Mouse (Mus musculus): ENCODE data around the gene Gm11555. TPM values are rescaled to one million over a fixed set of nuclear protein-coding genes. Genes with fewer than 3 reads are reported as not detected.
"Not testable (repeated sequence)": the region's sequence is repeated elsewhere in the genome, so short reads cannot be mapped to it uniquely, and the experiment has no call there.

Gm11555 gene
- polyA plus RNA-seq, 1 experiment from 2014 or later: not detected

DNA sequence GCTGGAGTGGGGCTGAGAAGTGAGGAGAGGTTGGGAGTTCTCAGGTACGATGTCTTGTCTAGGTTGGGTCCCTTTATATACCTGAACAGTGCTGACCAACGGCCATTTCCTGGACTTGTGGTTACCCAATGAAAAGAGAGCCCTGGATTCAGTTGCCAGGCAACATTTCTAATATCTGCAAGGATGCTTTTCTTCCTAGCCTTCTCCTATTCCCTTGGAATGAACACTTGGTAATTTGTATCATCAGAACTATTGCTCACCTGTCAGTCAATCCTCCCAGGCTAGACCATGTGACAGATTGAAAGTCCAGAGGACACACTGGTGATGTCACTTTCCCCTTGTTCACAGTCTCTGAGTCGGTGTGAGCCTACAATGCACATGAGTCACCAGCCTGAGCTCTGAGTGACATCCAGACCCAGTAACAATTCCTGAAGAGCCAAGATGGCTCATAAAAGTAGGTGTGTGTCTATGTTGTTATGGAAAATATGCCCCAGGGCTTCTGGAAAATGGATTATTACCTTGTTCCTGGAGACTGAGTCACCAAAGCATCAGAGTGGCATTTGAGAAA is 35.2 kb downstream of the Gm11555 start, which contains the start of gene Krtap2-4:
Gene Krtap2-4, minus strand, starts transcription at position 51 of the 568 bp plus-strand sequence.
- no peak within 1 kb of the TSS for H3K27ac ChIP-seq (ENCODE audit: low read length)
- ATAC-seq: peak; percentile 74

DNA sequence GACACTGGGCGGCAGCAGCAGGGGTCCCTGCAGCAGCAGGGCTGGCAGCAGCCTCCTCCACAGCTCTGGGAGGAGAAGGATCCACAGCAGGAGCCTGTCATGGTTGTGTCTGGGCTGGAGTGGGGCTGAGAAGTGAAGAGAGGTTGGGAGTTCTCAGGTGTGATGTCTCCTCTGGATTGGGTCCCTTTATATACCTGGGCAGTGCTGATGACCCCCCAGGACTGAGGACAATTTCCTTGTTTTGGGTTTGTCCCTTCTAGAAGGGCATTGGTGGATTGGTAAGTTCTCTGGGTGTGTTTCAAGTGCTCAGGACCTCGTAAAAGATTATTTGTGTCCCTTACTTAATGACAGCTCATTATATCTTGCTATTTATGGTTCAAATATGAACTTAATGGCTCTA is 39.9 kb downstream of the Gm11555 start, which contains the start of gene Gm11937:
Gene Gm11937, minus strand, starts transcription at position 101 of the 400 bp plus-strand sequence.
- H3K9me3 ChIP-seq (ENCODE audit: control insufficient read depth, low read length); H3K9ac ChIP-seq (ENCODE audit: low read depth, low read length); H3K36me3 ChIP-seq (ENCODE audit: control insufficient read depth, insufficient read depth, low read length); H3K4me1 ChIP-seq (ENCODE audit: control insufficient read depth, insufficient read depth, low read length); H3K27ac ChIP-seq (ENCODE audit: low read length); ATAC-seq; H3K27me3 ChIP-seq (replicated peaks; ENCODE audit: control insufficient read depth, insufficient read depth, low read length); H3K4me3 ChIP-seq (ENCODE audit: low read length); H3K4me2 ChIP-seq (ENCODE audit: low read depth, low read length): not testable (repeated sequence)
- 61% methylated on average over 1 of the region's 2 CpGs for WGBS

More for the DNA sequence above, 35.2 kb downstream of the Gm11555 start, which contains the start of gene Krtap2-4:
- no peaks in the 10 kb centered on the region for H3K4me1 ChIP-seq (ENCODE audit: control insufficient read depth, insufficient read depth, low read length)
- H3K27me3 ChIP-seq (replicated peaks; ENCODE audit: control insufficient read depth, insufficient read depth, low read length): no peaks in the 10 kb centered on the region
- no peak within 1 kb of the TSS for H3K4me2 ChIP-seq (ENCODE audit: low read depth, low read length)
- H3K36me3 ChIP-seq (ENCODE audit: control insufficient read depth, insufficient read depth, low read length): no peaks in the 10 kb centered on the region
- H3K9me3 ChIP-seq (ENCODE audit: control insufficient read depth, low read length): no peaks in the 10 kb centered on the region
- H3K4me3 ChIP-seq (ENCODE audit: low read length): no peak within 1 kb of the TSS
- H3K9ac ChIP-seq (ENCODE audit: low read depth, low read length): no peak within 1 kb of the TSS
- 65% methylated on average over 3 of the region's 3 CpGs for WGBS

DNA sequence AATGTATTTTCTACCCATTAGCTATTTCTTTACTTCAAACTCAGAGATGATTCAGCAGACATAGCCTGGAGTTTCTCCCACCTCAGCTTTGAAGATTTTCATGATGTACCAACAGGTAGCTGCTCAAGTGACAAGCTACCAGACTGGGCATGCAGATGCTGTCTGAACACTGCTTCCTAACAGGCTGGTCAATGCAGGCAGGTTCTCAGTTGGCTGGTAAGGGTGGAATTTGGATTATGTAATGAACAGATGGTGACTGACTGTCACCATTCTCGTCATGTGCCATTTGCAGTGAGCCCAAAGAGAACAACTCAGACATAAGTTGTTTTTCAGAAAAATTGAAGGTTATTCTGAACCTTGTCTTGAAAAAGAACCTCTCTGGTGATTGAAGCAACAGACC is 40.9 kb downstream of the Gm11555 start:
- H3K9ac ChIP-seq (ENCODE audit: low read depth, low read length): no peak overlapping the region
- H3K4me3 ChIP-seq (ENCODE audit: low read length): no peak overlapping the region
- no peak overlapping the region for H3K4me2 ChIP-seq (ENCODE audit: low read depth, low read length)
- H3K9me3 ChIP-seq (ENCODE audit: control insufficient read depth, low read length): no peaks in the 10 kb centered on the region
- H3K27ac ChIP-seq (ENCODE audit: low read length): no peak overlapping the region
- no peak for ATAC-seq
- 74% methylated on average over 1 of the region's 1 CpGs for WGBS
- no peaks in the 10 kb centered on the region for H3K27me3 ChIP-seq (replicated peaks; ENCODE audit: control insufficient read depth, insufficient read depth, low read length)
- no peaks in the 10 kb centered on the region for H3K4me1 ChIP-seq (ENCODE audit: control insufficient read depth, insufficient read depth, low read length)
- H3K36me3 ChIP-seq (ENCODE audit: control insufficient read depth, insufficient read depth, low read length): no peaks in the 10 kb centered on the region

DNA sequence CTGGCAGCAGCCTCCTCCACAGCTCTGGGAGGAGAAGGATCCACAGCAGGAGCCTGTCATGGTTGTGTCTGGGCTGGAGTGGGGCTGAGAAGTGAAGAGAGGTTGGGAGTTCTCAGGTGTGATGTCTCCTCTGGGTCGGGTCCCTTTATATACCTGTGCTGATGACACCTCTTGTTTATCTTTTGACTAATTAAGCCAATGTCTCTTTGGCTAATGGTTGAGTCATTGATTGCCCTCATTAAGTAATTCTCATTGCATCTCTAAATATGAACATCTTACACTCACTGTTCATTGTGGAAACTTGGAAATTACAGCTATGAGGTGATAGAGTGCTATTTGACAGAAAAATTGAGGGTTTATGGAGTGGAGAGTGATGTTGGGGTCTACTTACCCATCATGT is 46.8 kb downstream of the Gm11555 start, which contains the start of gene Gm11938:
Gene Gm11938, minus strand, starts transcription at position 101 of the 400 bp plus-strand sequence.
- H3K9me3 ChIP-seq (ENCODE audit: control insufficient read depth, low read length); H3K9ac ChIP-seq (ENCODE audit: low read depth, low read length); H3K27me3 ChIP-seq (replicated peaks; ENCODE audit: control insufficient read depth, insufficient read depth, low read length); ATAC-seq; H3K4me1 ChIP-seq (ENCODE audit: control insufficient read depth, insufficient read depth, low read length); H3K4me3 ChIP-seq (ENCODE audit: low read length); H3K36me3 ChIP-seq (ENCODE audit: control insufficient read depth, insufficient read depth, low read length); H3K4me2 ChIP-seq (ENCODE audit: low read depth, low read length); H3K27ac ChIP-seq (ENCODE audit: low read length): not testable (repeated sequence)
- 58% methylated on average over 1 of the region's 1 CpGs for WGBS

Other genes with a start within 250 kb of the Gm11555 start
- gene Krt12, start 228.0 kb downstream of the Gm11555 start, polyA plus RNA-seq (2015; fragmentation: Nextera tagmentation; extraction: Ambion mirVana): not detected in 2 replicates
- gene Krt20, start 212.1 kb downstream of the Gm11555 start, polyA plus RNA-seq (2015; fragmentation: Nextera tagmentation; extraction: Ambion mirVana): 101 and 110 TPM in 2 replicates
- 18.4 and 19.6 TPM in 2 replicates for gene Krt23, start 157.1 kb downstream of the Gm11555 start, polyA plus RNA-seq (2015; fragmentation: Nextera tagmentation; extraction: Ambion mirVana)
- not detected in 2 replicates for gene Krt39, start 128.9 kb downstream of the Gm11555 start, polyA plus RNA-seq (2015; fragmentation: Nextera tagmentation; extraction: Ambion mirVana)
- not detected in 2 replicates for gene Krt40, start 107.1 kb downstream of the Gm11555 start, polyA plus RNA-seq (2015; fragmentation: Nextera tagmentation; extraction: Ambion mirVana)
- not detected in 2 replicates for gene Krtap3-3, start 99.4 kb downstream of the Gm11555 start, polyA plus RNA-seq (2015; fragmentation: Nextera tagmentation; extraction: Ambion mirVana)
- gene Krtap3-2, start 93.4 kb downstream of the Gm11555 start, polyA plus RNA-seq (2015; fragmentation: Nextera tagmentation; extraction: Ambion mirVana): not detected in 2 replicates
- gene Gm11939, start 90.8 kb downstream of the Gm11555 start, polyA plus RNA-seq (2015; fragmentation: Nextera tagmentation; extraction: Ambion mirVana): not detected in 2 replicates
- gene Krtap3-1, start 83.6 kb downstream of the Gm11555 start, polyA plus RNA-seq (2015; fragmentation: Nextera tagmentation; extraction: Ambion mirVana): not detected in 2 replicates
- not detected in 2 replicates for gene Krtap1-5, start 69.2 kb downstream of the Gm11555 start, polyA plus RNA-seq (2015; fragmentation: Nextera tagmentation; extraction: Ambion mirVana)
- gene Krtap1-4, start 66.6 kb downstream of the Gm11555 start, polyA plus RNA-seq (2015; fragmentation: Nextera tagmentation; extraction: Ambion mirVana): not detected in 2 replicates
- not detected in 2 replicates for gene Krtap1-3, start 58.9 kb downstream of the Gm11555 start, polyA plus RNA-seq (2015; fragmentation: Nextera tagmentation; extraction: Ambion mirVana)
- gene Krtap9-3, start 52.1 kb downstream of the Gm11555 start, polyA plus RNA-seq (2015; fragmentation: Nextera tagmentation; extraction: Ambion mirVana): not detected in 2 replicates
- gene Gm11938, start 46.9 kb downstream of the Gm11555 start, polyA plus RNA-seq (2015; fragmentation: Nextera tagmentation; extraction: Ambion mirVana): not detected in 2 replicates
- not detected in 2 replicates for gene Gm11937, start 40.0 kb downstream of the Gm11555 start, polyA plus RNA-seq (2015; fragmentation: Nextera tagmentation; extraction: Ambion mirVana)
- not detected in 2 replicates for gene Krtap2-4, start 35.4 kb downstream of the Gm11555 start, polyA plus RNA-seq (2015; fragmentation: Nextera tagmentation; extraction: Ambion mirVana)
- not detected in 2 replicates for gene Gm11562, start 29.8 kb downstream of the Gm11555 start, polyA plus RNA-seq (2015; fragmentation: Nextera tagmentation; extraction: Ambion mirVana)
- gene Krtap4-1, start 22.0 kb downstream of the Gm11555 start, polyA plus RNA-seq (2015; fragmentation: Nextera tagmentation; extraction: Ambion mirVana): not detected in 2 replicates
- not detected in 2 replicates for gene Krtap4-2, start 15.2 kb downstream of the Gm11555 start, polyA plus RNA-seq (2015; fragmentation: Nextera tagmentation; extraction: Ambion mirVana)
- not detected in 2 replicates for gene Krtap4-7, start 6.1 kb downstream of the Gm11555 start, polyA plus RNA-seq (2015; fragmentation: Nextera tagmentation; extraction: Ambion mirVana)
- not detected in 2 replicates for gene Gm11563, start 8.7 kb upstream of the Gm11555 start, polyA plus RNA-seq (2015; fragmentation: Nextera tagmentation; extraction: Ambion mirVana)
- gene Krtap4-6, start 15.7 kb upstream of the Gm11555 start, polyA plus RNA-seq (2015; fragmentation: Nextera tagmentation; extraction: Ambion mirVana): not detected in 2 replicates
- gene Gm14190, start 40.5 kb upstream of the Gm11555 start, polyA plus RNA-seq (2015; fragmentation: Nextera tagmentation; extraction: Ambion mirVana): not detected in 2 replicates
- not detected in 2 replicates for gene Gm14180, start 84.1 kb upstream of the Gm11555 start, polyA plus RNA-seq (2015; fragmentation: Nextera tagmentation; extraction: Ambion mirVana)
- not detected in 2 replicates for gene Gm11595, start 122.7 kb upstream of the Gm11555 start, polyA plus RNA-seq (2015; fragmentation: Nextera tagmentation; extraction: Ambion mirVana)
- not detected in 2 replicates for gene Krtap4-8, start 130.5 kb upstream of the Gm11555 start, polyA plus RNA-seq (2015; fragmentation: Nextera tagmentation; extraction: Ambion mirVana)
- gene Krtap4-9, start 135.0 kb upstream of the Gm11555 start, polyA plus RNA-seq (2015; fragmentation: Nextera tagmentation; extraction: Ambion mirVana): not detected in 2 replicates
- gene Gm11596, start 143.2 kb upstream of the Gm11555 start, polyA plus RNA-seq (2015; fragmentation: Nextera tagmentation; extraction: Ambion mirVana): not detected in 2 replicates
- gene Gm11569, start 148.7 kb upstream of the Gm11555 start, polyA plus RNA-seq (2015; fragmentation: Nextera tagmentation; extraction: Ambion mirVana): not detected in 2 replicates
- gene Gm11554, start 154.2 kb upstream of the Gm11555 start, polyA plus RNA-seq (2015; fragmentation: Nextera tagmentation; extraction: Ambion mirVana): not detected in 2 replicates
- not detected in 2 replicates for gene Krtap4-13, start 159.7 kb upstream of the Gm11555 start, polyA plus RNA-seq (2015; fragmentation: Nextera tagmentation; extraction: Ambion mirVana)
- not detected in 2 replicates for gene Gm11564, start 165.4 kb upstream of the Gm11555 start, polyA plus RNA-seq (2015; fragmentation: Nextera tagmentation; extraction: Ambion mirVana)
- gene 2300003K06Rik, start 187.8 kb upstream of the Gm11555 start, polyA plus RNA-seq (2015; fragmentation: Nextera tagmentation; extraction: Ambion mirVana): not detected in 2 replicates
- not detected in 2 replicates for gene Krtap4-16, start 201.4 kb upstream of the Gm11555 start, polyA plus RNA-seq (2015; fragmentation: Nextera tagmentation; extraction: Ambion mirVana)
- not detected in 2 replicates for gene Gm11568, start 207.7 kb upstream of the Gm11555 start, polyA plus RNA-seq (2015; fragmentation: Nextera tagmentation; extraction: Ambion mirVana)
- not detected in 2 replicates for gene Gm11559, start 214.2 kb upstream of the Gm11555 start, polyA plus RNA-seq (2015; fragmentation: Nextera tagmentation; extraction: Ambion mirVana)
- gene Krtap9-1, start 223.2 kb upstream of the Gm11555 start, polyA plus RNA-seq (2015; fragmentation: Nextera tagmentation; extraction: Ambion mirVana): not detected in 2 replicates
- gene Gm11567, start 229.0 kb upstream of the Gm11555 start, polyA plus RNA-seq (2015; fragmentation: Nextera tagmentation; extraction: Ambion mirVana): not detected in 2 replicates